Mouse (Mus musculus) CH12.LX (cell line): ENCODE data around the gene Pkd1l2.

Experiments
- CTCF ChIP-seq, 2 experiments: IDR thresholded peaks in 1 of 2; conservative IDR thresholded peaks in 1 of 2; 2 replicates each; pipeline ENCODE4 v1.5.1; 2011 to 2012; ENCODE audit warnings: low read depth in 2 of 2, low read length in 2 of 2, improper control_type of control experiment in 1 of 2, inconsistent platforms in 1 of 2, mild to moderate bottlenecking in 1 of 2, moderate library complexity in 1 of 2
- JUN ChIP-seq: IDR thresholded peaks from 2 replicates; pipeline ENCODE4 v1.6.1; 2011; ENCODE audit warnings: low read depth, mild to moderate bottlenecking, low read length, improper control_type of control experiment, moderate library complexity; ENCODE audit not compliant: insufficient read depth
- POLR2A ChIP-seq: IDR thresholded peaks from 2 replicates; pipeline ENCODE4 v1.6.1; 2011; ENCODE audit warnings: low read depth, mild to moderate bottlenecking, improper control_type of control experiment, low read length
- RAD21 ChIP-seq: IDR thresholded peaks from 2 replicates; pipeline ENCODE4 v1.6.1; 2011; ENCODE audit warnings: low read depth, mild to moderate bottlenecking, low read length, improper control_type of control experiment, moderate library complexity
- USF1 ChIP-seq: IDR thresholded peaks from 2 replicates; pipeline ENCODE4 v1.6.1; 2014; ENCODE audit warnings: low read depth, mild to moderate bottlenecking, inconsistent platforms, low read length, improper control_type of control experiment

GRCm38 (mm10) chr8:117053135-117054079 is 28.8 kb downstream of the Pkd1l2 start:
- TF ChIP-seq USF1, result no peak
- TF ChIP-seq RAD21, result peak; percentile 18
- no peak for TF ChIP-seq POLR2A
- no peak for TF ChIP-seq JUN
- TF ChIP-seq CTCF (conservative IDR thresholded peaks at IDR 0.05 in 1 of 2, IDR thresholded peaks at IDR 0.05 in 1 of 2; ENCODE audit: low read depth in 2 of 2, low read length in 2 of 2), result peak; percentile 41 to 56
